Mouse (Mus musculus) C2C12 (cell line): ENCODE measurements around the gene Tiparp.

Experiments
- CTCF ChIP-seq: IDR thresholded peaks from one replicate; pipeline ENCODE4 v1.5.1; 2011; ENCODE audit not compliant: control insufficient read depth, insufficient read depth, insufficient read length
- MAX ChIP-seq: IDR thresholded peaks from one replicate; pipeline ENCODE4 v1.6.1; 2011; ENCODE audit warnings: mild to moderate bottlenecking, control low read depth
- MYOD1 ChIP-seq: IDR thresholded peaks from one replicate; pipeline ENCODE4 v1.6.1; 2011; ENCODE audit warnings: low read depth; ENCODE audit not compliant: control insufficient read depth, insufficient read length

DNA sequence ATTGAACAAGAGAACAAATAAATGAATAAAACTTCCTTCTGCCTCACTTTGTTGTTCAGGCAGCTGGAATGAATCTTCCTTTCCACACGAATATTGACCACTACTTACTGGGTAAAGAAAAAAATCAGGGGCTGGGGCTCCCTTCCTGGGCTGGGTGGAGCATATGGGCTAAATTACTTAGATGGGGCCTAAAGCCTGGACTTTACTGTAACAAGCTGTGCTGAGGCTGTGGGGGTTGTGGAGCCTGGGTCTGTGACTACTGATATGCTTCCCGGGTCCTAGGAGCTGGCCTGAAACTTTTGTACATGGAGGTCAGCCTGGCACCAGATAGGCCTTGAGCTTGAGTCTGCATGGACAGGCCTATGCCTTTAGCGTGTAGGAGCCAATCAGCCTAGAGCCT, 60.2 kb downstream of the Tiparp start:
- TF ChIP-seq CTCF (no peak), MYOD1 (no peak), MAX (no peak)
